Mouse (Mus musculus) hindbrain, embryonic 15.5 days (tissue): ENCODE results near the gene Fam167b. TPM values are rescaled to one million over a fixed set of nuclear protein-coding genes. Genes with fewer than 3 reads are reported as not detected.
A peak's percentile ranks its signal among the peaks of the same experiment; 100 is the strongest.

Experiments used
- ATAC-seq: fragments of 200-750 bp; cut with Nextera tagmentation; 2 replicates; pipeline ENCODE4 v1.8.0; 2017; ENCODE audit warnings: low read depth, moderate number of reproducible peaks, moderate TSS enrichment; ENCODE audit not compliant: low FRiP score
- H3K27ac ChIP-seq: fragments of 300-500 bp; sonication (generic); replicated peaks from 2 replicates; pipeline ENCODE4 v1.5.1; 2015; ENCODE audit warnings: mild to moderate bottlenecking, inconsistent platforms
- H3K27me3 ChIP-seq: fragments of 300-500 bp; sonication (generic); 2 replicates; pipeline ENCODE4 v1.6.1; 2015; ENCODE audit warnings: control low read depth, inconsistent platforms
- H3K36me3 ChIP-seq: fragments of 300-500 bp; sonication (generic); 2 replicates; pipeline ENCODE4 v1.6.1; 2015; ENCODE audit warnings: control low read depth, inconsistent platforms
- H3K4me1 ChIP-seq: fragments of 300-500 bp; sonication (generic); replicated peaks from 2 replicates; pipeline ENCODE4 v1.6.1; 2015; ENCODE audit warnings: control low read depth, inconsistent platforms
- H3K4me2 ChIP-seq: fragments of 300-500 bp; sonication (generic); 2 replicates; pipeline ENCODE4 v1.6.1; 2015; ENCODE audit warnings: moderate library complexity, mild to moderate bottlenecking, inconsistent platforms
- H3K4me3 ChIP-seq: fragments of 300-500 bp; sonication (generic); 2 replicates; pipeline ENCODE4 v1.5.1; 2015; ENCODE audit warnings: mild to moderate bottlenecking, inconsistent platforms
- H3K9ac ChIP-seq: fragments of 300-500 bp; sonication (generic); 2 replicates; pipeline ENCODE4 v1.6.1; 2015; ENCODE audit warnings: inconsistent platforms
- H3K9me3 ChIP-seq: fragments of 300-500 bp; sonication (generic); 2 replicates; pipeline ENCODE4 v1.6.1; 2016; ENCODE audit warnings: control low read depth, inconsistent platforms
- WGBS: fragments of 180-500 bp; shearing (Covaris S2); methylation state at CpG from one replicate; pipeline ENCODE4 v1.1.7; 2015; 5-methylcytosine and 5-hydroxymethylcytosine counted together
- polyA plus RNA-seq: library from polyadenylated mRNA; unstranded; fragments of >200 nt; fragmentation: Nextera tagmentation; extraction: Ambion mirVana; gene quantifications from 2 replicates; pipeline ENCODE4 v1.2.1, GENCODE M21; 2015

The Fam167b gene
- polyA plus RNA-seq, 1 experiment from 2014 or later = 0.34 TPM

- Histone ChIP-seq H3K36me3 (peaks cover 35% of the 10 kb centered on the region), H3K4me3 (no peak overlapping the region), H3K27ac (no peak overlapping the region), H3K4me2 (no peak overlapping the region), H3K9ac (no peak overlapping the region), H3K9me3 (no peaks in the 10 kb centered on the region), H3K27me3 (no peaks in the 10 kb centered on the region), H3K4me1 (0 out of 2 replicates have a peak, but pooled peaks cover 8% of the 10 kb centered on the region)
- 75% methylated on average over 4 of the region's 4 CpGs for WGBS
- ATAC-seq = no peak
Observed at GRCm38 (mm10) chr4:129588865-129589264, 10.5 kb upstream of the Fam167b start.

DNA sequence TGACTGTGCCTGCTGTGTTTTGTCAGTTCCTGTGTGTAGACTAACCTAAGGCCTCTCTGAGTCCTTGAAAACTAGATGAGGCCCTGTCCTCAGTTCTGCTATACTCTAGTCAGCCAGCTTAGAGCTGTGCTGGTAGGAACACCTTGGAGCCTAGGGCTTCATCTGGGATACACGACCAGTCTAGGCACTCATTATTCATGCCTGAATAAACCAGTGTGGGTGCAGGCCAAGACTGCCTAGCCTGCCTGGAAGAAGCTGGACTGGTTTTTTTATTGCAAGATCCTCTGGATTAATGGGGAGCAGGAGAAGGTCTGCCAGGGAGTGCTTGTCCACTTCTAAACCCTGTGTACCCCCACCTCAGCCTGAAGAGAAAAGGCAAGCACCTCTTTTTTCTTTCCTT is 8.6 kb upstream of the Fam167b start:
- Histone ChIP-seq H3K4me3 (no peak overlapping the region), H3K27me3 (no peaks in the 10 kb centered on the region), H3K9me3 (no peaks in the 10 kb centered on the region), H3K4me2 (no peak overlapping the region), H3K36me3 (peaks cover 19% of the 10 kb centered on the region), H3K9ac (no peak overlapping the region), H3K27ac (no peak overlapping the region), H3K4me1 (0 out of 2 replicates have a peak, but pooled peaks cover 8% of the 10 kb centered on the region)
- 29% methylated on average over 1 of the region's 1 CpGs for WGBS
- ATAC-seq = no peak

DNA sequence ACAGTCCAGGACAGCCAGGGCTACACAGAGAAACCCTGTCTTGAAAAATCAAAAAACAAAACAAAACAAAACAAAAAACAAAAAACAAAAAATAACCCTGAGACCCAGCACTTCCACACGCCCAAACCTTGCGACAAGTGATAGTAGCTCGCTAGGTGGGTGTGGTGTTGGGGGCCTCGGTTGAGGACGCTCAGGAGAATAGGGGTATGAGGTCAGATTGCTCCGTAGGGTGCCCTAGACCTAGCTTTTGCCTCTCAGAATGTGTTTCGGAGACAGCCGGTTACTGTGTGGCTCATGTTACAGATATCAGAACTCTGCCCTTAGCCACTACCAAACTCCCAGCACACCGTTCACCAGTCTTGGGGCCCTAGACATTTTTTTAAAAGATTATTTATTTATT is 7.4 kb upstream of the Fam167b start:
- Histone ChIP-seq H3K4me2 (peak overlapping the region; percentile 52; the same call in 1 of the 2 replicates), H3K4me3 (no peak overlapping the region), H3K4me1 (0 out of 2 replicates have a peak, but pooled peaks cover 8% of the 10 kb centered on the region), H3K27ac (no peak overlapping the region), H3K9ac (no peak overlapping the region), H3K27me3 (no peaks in the 10 kb centered on the region), H3K9me3 (no peaks in the 10 kb centered on the region), H3K36me3 (peaks cover 7% of the 10 kb centered on the region)
- WGBS = 86% methylated on average over 9 of the region's 9 CpGs
- ATAC-seq = no peak

DNA sequence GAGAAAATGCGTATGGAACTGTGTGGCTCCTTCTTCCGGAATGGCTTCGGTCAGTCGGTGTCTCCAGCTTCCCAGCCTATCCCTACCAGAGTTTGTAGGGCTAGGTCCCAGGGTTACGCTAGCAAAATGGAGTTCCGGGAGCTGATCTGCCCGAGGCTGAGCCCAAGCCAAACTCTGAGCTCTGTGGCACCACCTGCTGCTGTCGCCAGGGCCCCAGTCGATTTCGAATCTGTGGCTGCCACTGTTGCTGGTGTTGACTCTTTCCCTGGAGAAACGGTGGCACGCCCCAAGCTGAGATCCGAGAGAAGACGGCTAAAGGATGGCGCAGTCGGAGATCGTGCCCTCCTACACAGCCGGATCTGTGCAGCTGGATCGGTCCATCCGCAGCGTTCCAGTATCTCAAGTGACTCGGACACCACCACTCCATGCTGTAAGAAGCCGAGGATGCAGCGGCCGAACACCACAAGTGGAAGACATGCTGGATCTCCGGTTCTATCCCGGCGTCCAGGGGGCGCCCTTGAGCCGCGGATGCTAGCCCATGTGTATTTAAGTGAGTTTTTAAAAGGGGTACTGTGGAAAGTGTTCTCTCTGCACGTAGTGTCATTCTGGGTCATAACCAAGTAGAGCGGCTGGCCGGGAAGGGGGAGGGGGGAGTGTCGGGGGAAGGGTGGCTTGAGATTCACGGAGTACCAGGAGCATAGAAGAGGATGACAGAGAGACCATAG is 6.7 kb upstream of the Fam167b start:
- 4% methylated on average over 36 of the region's 36 CpGs for WGBS
- peak; percentile 34; the same call in 1 of the 2 replicates for ATAC-seq
- H3K27ac ChIP-seq = no peak overlapping the region

DNA sequence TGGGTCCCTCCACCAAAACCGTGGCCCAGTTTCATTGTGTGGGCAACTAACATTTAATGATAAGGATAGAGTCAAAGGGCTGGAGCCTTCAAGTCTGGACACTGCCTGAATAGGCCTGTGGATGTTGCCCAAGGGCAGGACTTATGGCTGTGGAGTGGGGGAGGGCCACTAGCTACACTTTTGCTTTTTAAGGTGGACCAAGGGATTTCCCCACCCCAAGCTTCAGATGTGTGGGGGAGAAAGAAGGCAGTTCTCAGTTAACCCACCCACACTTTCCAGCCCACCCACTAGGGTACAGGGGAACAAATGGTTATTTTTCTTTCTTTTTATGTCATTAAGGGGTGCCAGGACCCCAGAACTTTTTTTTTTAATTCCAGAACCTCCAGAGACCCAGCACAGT is 6.0 kb upstream of the Fam167b start:
- Histone ChIP-seq H3K4me2 (peak overlapping the region; percentile 52), H3K36me3 (no peaks in the 10 kb centered on the region), H3K4me3 (no peak overlapping the region), H3K4me1 (0 out of 2 replicates have a peak, but pooled peaks cover 8% of the 10 kb centered on the region), H3K27me3 (no peaks in the 10 kb centered on the region), H3K27ac (no peak overlapping the region), H3K9ac (no peak overlapping the region), H3K9me3 (no peaks in the 10 kb centered on the region)
- no peak for ATAC-seq
- WGBS = 74% methylated on average over 1 of the region's 1 CpGs

More for the DNA sequence above, 6.7 kb upstream of the Fam167b start:
- Histone ChIP-seq H3K4me3 (peak overlapping the region; percentile 31), H3K27me3 (no peaks in the 10 kb centered on the region), H3K9me3 (no peaks in the 10 kb centered on the region), H3K9ac (peak overlapping the region; percentile 25), H3K4me1 (0 out of 2 replicates have a peak, but pooled peaks cover 8% of the 10 kb centered on the region), H3K36me3 (no peaks in the 10 kb centered on the region; the same call in 1 of the 2 replicates), H3K4me2 (peak overlapping the region; percentile 52)

- Histone ChIP-seq H3K27me3 (no peaks in the 10 kb centered on the region), H3K4me1 (0 out of 2 replicates have a peak, but pooled peaks cover 8% of the 10 kb centered on the region), H3K27ac (no peak overlapping the region), H3K4me3 (no peak overlapping the region), H3K9me3 (no peaks in the 10 kb centered on the region), H3K4me2 (no peak overlapping the region), H3K9ac (no peak overlapping the region), H3K36me3 (no peaks in the 10 kb centered on the region)
- 86% methylated on average over 1 of the region's 1 CpGs for WGBS
- no peak for ATAC-seq
Observed at GRCm38 (mm10) chr4:129582251-129582650, 3.9 kb upstream of the Fam167b start.

DNA sequence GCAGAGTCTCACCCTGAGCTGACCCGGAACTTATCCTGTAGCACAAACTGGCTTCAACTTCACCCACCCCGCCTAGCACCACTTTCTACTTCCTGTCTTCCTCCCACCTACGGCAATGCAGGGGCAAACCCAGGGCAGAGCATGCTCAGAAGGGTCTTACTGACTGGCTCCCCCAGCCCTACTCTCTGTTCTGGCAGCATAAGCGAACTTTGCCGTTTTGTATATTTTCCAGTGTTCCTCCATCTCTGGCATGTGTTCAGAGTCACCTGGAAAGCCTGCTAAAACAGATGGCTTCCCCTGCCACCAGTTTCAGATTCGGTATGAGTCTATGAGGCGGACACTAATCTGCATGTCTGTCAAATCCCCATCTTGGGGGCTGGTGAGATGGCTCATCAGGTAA is 2.0 kb upstream of the Fam167b start:
- Histone ChIP-seq H3K4me3 (no peak overlapping the region), H3K4me2 (no peak overlapping the region), H3K4me1 (0 out of 2 replicates have a peak, but pooled peaks cover 11% of the 10 kb centered on the region), H3K27ac (no peak overlapping the region), H3K9me3 (no peaks in the 10 kb centered on the region), H3K9ac (no peak overlapping the region), H3K27me3 (no peaks in the 10 kb centered on the region), H3K36me3 (no peaks in the 10 kb centered on the region)
- WGBS = 76% methylated on average over 7 of the region's 7 CpGs
- ATAC-seq = no peak

- Histone ChIP-seq H3K27ac (no peak overlapping the region), H3K36me3 (no peaks in the 10 kb centered on the region), H3K9me3 (no peaks in the 10 kb centered on the region), H3K4me3 (no peak overlapping the region), H3K4me2 (no peak overlapping the region), H3K9ac (no peak overlapping the region), H3K27me3 (no peaks in the 10 kb centered on the region), H3K4me1 (0 out of 2 replicates have a peak, but pooled peaks cover 5% of the 10 kb centered on the region)
- ATAC-seq = no peak
- WGBS = 80% methylated on average over 7 of the region's 7 CpGs
Observed at GRCm38 (mm10) chr4:129577688-129578087, 661 bp downstream of the Fam167b start.

- Histone ChIP-seq H3K36me3 (no peaks in the 10 kb centered on the region), H3K4me1 (0 out of 2 replicates have a peak, but pooled peaks cover 5% of the 10 kb centered on the region), H3K27me3 (no peaks in the 10 kb centered on the region), H3K9me3 (no peaks in the 10 kb centered on the region), H3K27ac (no peak overlapping the region), H3K4me2 (peak overlapping the region; percentile 23), H3K9ac (peak overlapping the region; percentile 13; the same call in 1 of the 2 replicates), H3K4me3 (no peak overlapping the region)
- WGBS = 27% methylated on average over 21 of the region's 21 CpGs
- no peak for ATAC-seq
Observed at GRCm38 (mm10) chr4:129576863-129577491, 1.4 kb downstream of the Fam167b start.

GRCm38 (mm10) chr4:129575171-129575844 is 3.0 kb downstream of the Fam167b start:
- no peaks in the 10 kb centered on the region for H3K27me3 ChIP-seq
- ATAC-seq = no peak
- 0 out of 2 replicates have a peak, but pooled peaks cover 5% of the 10 kb centered on the region for H3K4me1 ChIP-seq
- H3K9me3 ChIP-seq = no peaks in the 10 kb centered on the region
- 64% methylated on average over 7 of the region's 8 CpGs for WGBS
- H3K4me2 ChIP-seq = no peak overlapping the region
- H3K9ac ChIP-seq = no peak overlapping the region
- H3K36me3 ChIP-seq = no peaks in the 10 kb centered on the region
- H3K27ac ChIP-seq = no peak overlapping the region
- H3K4me3 ChIP-seq = no peak overlapping the region

- 93% methylated on average over 8 of the region's 8 CpGs for WGBS
- ATAC-seq = no peak
- Histone ChIP-seq H3K4me2 (no peak within 1 kb of the TSS), H3K36me3 (no peaks in the 10 kb centered on the region), H3K27ac (no peak within 1 kb of the TSS), H3K27me3 (no peaks in the 10 kb centered on the region), H3K4me3 (no peak within 1 kb of the TSS), H3K9ac (no peak within 1 kb of the TSS), H3K4me1 (0 out of 2 replicates have a peak, but pooled peaks cover 5% of the 10 kb centered on the region), H3K9me3 (no peaks in the 10 kb centered on the region)
Observed at GRCm38 (mm10) chr4:129573430-129573829, 4.9 kb downstream of the Fam167b start, which contains the start of gene Lck. Lck (minus strand) TSS chr4:129573641.

GRCm38 (mm10) chr4:129573093-129573370 is 5.3 kb downstream of the Fam167b start:
- Histone ChIP-seq H3K9ac (no peak overlapping the region), H3K4me2 (no peak overlapping the region), H3K4me1 (0 out of 2 replicates have a peak, but pooled peaks cover 5% of the 10 kb centered on the region), H3K27ac (no peak overlapping the region), H3K4me3 (no peak overlapping the region), H3K27me3 (no peaks in the 10 kb centered on the region), H3K36me3 (no peaks in the 10 kb centered on the region), H3K9me3 (no peaks in the 10 kb centered on the region)
- no peak for ATAC-seq
- 95% methylated on average over 4 of the region's 4 CpGs for WGBS
